Mouse (Mus musculus): Measurements from ENCODE around the gene Setd7.
A peak's percentile ranks its signal among the peaks of the same experiment; 100 is the strongest.
"Not testable (repeated sequence)": the region's sequence is repeated elsewhere in the genome, so short reads cannot be mapped to it uniquely, and the experiment has no call there.

Gene Setd7

DNA sequence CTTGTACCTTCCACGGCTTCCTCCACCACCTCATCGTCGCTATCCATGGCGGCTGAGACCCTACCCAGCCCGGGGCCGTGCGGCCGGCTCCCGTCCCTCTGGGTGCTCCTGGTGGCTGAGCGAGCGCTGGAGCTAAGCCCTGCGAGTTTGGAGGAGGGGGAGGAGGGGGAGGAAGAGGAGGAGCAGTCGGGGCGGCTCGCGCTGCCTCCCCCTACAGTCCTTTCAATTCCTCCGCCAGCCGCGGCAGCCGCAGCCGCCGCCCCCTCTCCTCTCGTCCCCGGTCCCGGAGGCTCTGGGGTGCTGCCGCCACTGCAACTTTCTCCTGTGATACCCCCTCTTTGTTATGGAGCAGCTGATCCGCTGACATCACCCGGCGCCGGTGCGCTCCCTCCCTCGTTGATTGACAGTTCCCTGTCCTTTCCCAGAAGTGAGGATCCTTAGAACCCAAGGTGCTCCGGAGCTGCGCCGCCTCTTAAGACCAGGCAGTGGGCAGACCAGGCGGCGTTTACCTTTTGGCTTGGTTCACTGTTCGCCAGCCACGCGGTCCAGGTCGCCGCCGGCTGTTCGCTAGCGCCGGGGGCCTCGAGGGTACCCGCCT is at the start of gene Setd7:
TSS of gene Setd7 (minus strand) at position 369 of the 598 bp plus-strand sequence.
- DNase-seq = peak; percentile 89

GRCm38 (mm10) chr3:51604489-51604888 is 43.8 kb upstream of the Setd7 start:
- no peak for DNase-seq

- DNase-seq = peak; percentile 20
Measured at GRCm38 (mm10) chr3:51603705-51604291, 43.1 kb upstream of the Setd7 start.

GRCm38 (mm10) chr3:51601461-51601860 is 40.8 kb upstream of the Setd7 start:
- no peak for DNase-seq

DNA sequence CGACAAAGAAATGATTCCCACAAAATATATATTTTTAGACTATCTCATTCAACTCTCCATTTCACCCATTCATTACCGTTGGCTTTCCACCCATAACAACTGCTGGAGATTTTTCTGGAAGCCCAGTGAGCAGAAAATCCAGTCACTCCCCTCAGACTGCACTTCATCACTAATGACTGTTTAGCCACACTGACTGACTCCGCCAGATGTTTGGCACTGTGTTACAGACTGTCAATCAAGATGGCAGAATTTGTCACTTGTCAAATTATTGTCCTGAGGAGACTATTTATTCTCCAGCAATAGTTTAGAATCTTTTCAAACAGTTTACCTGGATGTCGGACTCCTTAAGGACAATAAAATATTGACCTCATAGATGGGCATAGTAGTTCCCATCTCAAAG is 40.0 kb upstream of the Setd7 start:
- DNase-seq = no peak

- no peak for DNase-seq
Measured at GRCm38 (mm10) chr3:51599057-51599630, 38.5 kb upstream of the Setd7 start.

GRCm38 (mm10) chr3:51596538-51596937 is 35.9 kb upstream of the Setd7 start:
- DNase-seq = no peak

DNA sequence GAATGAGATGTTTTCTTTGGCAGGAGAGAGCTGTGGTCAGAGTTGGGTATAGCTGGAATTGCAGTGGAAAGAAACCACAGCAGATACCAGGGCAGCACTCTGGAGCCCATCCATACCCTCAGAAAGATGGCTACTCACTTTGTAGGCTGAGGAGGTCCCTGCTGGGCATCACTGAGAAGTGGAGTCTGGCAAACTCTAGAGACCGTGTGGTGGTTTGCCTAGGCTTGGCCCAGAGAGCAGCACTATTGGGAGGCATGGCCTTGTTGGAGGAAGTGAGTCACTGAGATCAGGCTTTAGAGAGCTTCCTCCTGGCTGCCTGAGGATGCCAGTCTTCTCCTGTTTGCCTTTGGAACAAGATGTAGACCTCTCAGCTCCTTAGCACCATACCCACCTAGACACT is 32.8 kb upstream of the Setd7 start:
- DNase-seq = no peak

DNA sequence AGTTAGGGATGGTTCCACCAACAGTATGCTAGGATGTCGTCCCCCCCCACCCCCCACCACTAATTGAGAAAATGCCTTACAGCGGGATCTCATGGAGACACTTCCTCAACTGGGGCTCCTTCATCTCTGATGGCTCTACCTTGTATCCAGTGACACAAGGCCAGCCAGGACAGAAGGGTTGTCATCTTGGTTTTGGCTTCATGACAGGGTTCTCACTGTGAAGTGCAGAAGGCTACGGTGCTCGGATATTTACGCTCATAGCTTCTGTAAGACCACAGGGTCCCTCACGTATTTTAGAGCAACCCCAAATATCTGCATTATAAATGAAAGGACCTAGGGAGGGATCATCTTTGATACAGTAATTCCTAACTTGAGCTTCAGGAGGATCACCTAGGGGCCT is 30.9 kb upstream of the Setd7 start:
- DNase-seq = no peak

GRCm38 (mm10) chr3:51590207-51590892 is 29.7 kb upstream of the Setd7 start:
- no peak for DNase-seq

DNA sequence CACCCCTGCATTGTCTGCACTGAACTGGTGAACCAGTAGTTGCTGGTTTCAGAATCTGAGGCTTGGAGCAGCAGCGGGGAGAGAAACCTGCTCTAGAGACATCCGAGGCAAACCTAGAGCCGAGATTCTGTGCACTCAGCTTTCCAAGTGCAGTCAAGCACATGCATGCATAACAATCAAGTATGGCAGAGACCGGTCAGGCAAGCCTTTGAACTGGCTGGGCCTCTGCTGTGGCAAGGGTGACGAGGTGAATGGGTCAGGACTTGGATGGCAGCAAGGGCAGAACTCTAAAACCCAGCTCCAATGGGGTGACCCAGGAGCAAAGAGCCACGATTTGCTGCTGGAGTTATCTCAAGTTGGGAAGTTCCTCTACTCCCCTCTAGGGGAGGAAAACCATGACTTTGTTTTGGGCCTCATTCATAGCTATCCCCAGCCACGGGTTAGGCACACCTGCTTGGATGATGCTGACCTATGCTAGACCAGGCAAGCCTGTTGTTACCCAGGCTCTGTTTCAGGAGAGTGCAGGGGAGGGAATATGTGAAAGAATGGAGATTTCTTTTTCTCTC is 27.1 kb upstream of the Setd7 start:
- DNase-seq = no peak

DNA sequence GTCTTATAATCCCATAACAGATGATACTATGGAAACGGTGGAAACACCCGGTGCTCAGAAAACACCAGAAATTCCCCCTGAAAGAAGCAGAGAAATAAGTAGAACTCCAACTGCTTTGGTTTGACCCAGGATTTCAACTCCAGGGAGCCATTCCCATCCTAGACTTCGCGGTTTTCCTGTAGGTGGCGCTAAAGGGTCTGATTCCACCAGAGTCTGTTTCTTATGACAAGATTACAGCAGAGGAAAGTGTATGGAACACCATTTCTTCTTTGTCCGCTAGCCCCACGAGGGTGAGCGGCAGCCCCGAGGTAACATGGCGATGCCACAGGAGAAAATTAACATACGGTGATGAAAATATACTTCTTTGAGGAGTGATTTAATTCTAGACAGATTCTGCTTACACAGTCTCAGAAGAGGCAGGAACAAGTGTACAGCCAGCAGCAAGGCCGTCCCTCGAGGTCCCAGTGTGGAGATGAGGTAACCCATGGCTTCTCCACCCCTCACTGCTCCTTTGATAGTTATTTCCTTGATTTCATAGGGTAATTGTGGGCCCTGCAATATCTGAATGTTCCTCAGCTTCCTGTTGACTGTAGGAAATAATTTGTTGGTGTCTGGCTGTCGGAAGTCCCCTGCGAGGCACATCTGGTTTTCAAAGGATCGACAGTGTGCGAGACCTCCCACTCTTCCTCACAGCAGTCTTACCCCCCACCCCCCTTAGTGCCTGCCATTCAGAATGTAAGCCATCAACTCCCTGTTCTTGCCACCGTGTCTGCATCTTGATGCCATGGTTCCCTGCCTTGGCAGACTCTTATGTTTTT is 23.1 kb upstream of the Setd7 start:
- peak; percentile 75 for DNase-seq

- not testable (repeated sequence) for DNase-seq
Measured at GRCm38 (mm10) chr3:51579243-51579642, 18.6 kb upstream of the Setd7 start.

GRCm38 (mm10) chr3:51577816-51578749 is 17.4 kb upstream of the Setd7 start:
- DNase-seq = peak; percentile 33

GRCm38 (mm10) chr3:51577359-51577758 is 16.7 kb upstream of the Setd7 start:
- no peak for DNase-seq

GRCm38 (mm10) chr3:51573915-51574314 is 13.2 kb upstream of the Setd7 start:
- DNase-seq = no peak

GRCm38 (mm10) chr3:51570200-51570599 is 9.5 kb upstream of the Setd7 start:
- DNase-seq = no peak

- DNase-seq = no peak
Measured at GRCm38 (mm10) chr3:51561993-51562385, 1.3 kb upstream of the Setd7 start.

- peak; percentile 66 for DNase-seq
Measured at GRCm38 (mm10) chr3:51561109-51561992, 672 bp upstream of the Setd7 start.
